Mouse (Mus musculus) monocyte, adult 5-6 weeks (primary cell): ENCODE results near the gene Oas1f. TPM values are rescaled to one million over a fixed set of nuclear protein-coding genes. Genes with fewer than 3 reads are reported as not detected.
A peak's percentile ranks its signal among the peaks of the same experiment; 100 is the strongest.
"Not testable (repeated sequence)": the region's sequence is repeated elsewhere in the genome, so short reads cannot be mapped to it uniquely, and the experiment has no call there.

Experiments
- ATAC-seq: fragments of 153-309, 156-312 bp; replicated peaks from 2 replicates; pipeline ENCODE4 v1.8.0; 2017; ENCODE audit warnings: mild to moderate bottlenecking; ENCODE audit not compliant: low TSS enrichment, insufficient number of reproducible peaks, severe bottlenecking, poor library complexity, low FRiP score
- total RNA-seq: library from RNA; stranded (forward); fragments of 200-1000, 200-491, 200-594 nt; gene quantifications from 3 replicates; pipeline ENCODE4 v1.2.3, GENCODE M21; 2017

Gene Oas1f
- total RNA-seq = not detected in 3 replicates

DNA sequence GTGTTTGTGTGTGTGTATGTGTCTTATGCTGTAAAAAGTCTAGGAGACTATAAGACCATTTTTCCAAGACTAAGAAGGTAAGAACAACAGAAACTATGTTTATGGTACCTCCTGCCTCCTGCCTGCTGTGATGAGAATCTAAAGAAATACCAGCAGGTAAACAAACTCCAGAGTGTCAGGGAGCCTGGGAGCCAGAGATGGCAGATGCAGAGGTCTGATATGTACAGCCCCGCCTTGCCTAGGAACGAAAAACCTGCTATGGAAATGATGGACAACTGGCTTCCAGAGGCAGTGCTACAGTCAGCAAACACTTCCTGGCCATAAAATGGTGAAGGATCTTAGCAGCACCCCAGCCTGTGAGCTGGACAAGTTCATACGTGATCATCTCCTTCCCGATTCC lies at the start of gene Oas1f:
Gene Oas1f, plus strand, starts transcription at position 301 of the 400 bp plus-strand sequence.
- no peak for ATAC-seq

DNA sequence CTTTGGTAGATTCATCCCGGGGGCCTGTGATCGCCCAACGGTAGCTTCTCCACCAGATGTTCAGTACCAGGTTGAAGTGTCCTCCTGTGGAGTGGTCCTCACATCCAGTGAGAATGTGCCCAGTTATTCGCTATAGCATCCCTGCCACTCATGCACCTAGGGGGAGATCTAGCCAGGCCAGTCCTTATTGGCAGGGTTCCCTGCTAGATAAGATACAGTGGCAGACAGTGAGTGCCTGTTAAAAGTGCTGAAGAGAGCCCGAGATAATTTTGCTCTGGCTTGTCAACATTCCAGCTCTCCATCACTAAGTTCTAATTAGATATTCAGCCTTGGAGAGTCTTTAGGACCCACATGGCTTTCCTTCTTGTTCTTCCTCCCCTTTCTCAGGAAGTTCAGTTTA lies 49.0 kb upstream of the Oas1f start:
- ATAC-seq = not testable (repeated sequence)

DNA sequence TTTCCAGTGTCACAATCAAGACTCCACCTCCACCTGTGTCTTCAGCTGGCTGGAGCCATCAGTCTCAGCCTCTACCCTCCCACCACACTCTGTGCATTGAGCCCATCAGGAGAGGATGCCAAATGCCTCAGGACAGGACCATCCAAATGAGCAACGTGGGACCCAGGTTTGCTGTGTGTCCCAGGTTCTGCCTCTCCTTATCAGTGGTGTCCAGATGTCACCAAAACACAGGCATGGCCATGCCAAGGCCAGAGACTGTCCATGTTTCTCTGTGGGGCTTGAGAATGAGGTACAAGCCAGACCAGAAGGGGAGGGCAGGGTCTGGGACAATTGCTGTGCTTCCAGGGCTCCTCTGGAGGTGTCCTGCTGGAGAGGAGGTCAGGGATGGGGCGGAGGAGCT lies 48.2 kb upstream of the Oas1f start:
- ATAC-seq = not testable (repeated sequence)

DNA sequence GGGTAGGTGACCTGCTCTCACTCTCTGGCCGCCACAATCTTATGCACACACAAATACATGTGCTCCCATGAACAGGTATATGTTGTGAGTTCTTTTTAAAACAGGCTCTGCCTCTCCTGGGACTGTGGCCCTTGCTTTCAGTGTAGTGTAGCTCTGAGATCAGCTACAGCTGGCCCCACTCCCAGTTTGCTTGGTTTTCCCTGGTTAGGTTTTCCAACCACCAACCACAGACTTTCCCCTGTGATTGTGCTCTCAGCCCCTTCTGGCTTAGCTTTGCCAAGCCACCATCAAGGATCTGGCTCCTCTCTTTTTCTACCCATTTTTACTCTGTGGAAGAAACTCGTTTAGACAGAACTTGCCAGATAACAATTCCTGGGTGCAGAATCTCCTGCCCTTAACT lies 43.6 kb upstream of the Oas1f start:
- no peak for ATAC-seq

DNA sequence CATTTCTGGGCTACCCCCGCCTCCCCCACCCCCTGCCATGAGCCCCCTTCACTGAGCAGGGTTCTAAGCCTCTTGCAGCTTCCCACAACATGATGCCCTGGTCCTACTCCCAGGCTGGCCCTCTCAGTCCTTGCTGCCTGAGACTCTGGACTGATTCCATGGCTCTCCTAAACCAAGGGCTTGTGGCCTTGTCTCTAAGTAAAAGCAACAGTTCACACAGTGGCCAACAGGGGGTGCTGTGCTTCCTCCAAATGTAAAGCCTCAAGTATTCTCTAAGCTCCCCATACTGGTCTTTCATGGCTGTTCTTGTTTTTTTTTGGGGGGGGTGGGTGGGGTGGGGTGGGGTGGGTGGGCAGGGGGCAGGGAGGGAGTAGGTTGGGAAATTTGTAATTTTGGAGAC lies 40.7 kb upstream of the Oas1f start:
- ATAC-seq = 0 out of 2 replicates have a peak, but pooled peaks have one; percentile 41

DNA sequence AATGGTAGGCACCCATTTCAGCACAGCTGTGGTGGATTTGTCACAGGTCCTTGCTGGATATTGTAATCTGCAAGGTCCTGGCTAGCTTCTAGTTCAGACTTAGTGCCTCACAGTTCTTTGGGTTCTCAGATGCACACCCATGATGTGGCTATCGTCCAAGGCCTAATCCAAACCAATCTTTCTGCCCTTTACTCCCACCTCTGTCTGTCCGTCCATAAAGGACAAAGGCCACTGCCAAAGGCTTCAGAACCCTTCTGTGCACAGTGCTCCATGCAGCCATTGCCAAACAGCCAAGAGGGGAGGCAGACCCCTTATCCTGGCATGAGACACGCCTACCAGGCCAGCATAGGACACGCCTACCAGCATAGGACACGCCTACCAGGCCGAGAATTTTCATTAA lies 38.0 kb upstream of the Oas1f start:
- no peak for ATAC-seq

DNA sequence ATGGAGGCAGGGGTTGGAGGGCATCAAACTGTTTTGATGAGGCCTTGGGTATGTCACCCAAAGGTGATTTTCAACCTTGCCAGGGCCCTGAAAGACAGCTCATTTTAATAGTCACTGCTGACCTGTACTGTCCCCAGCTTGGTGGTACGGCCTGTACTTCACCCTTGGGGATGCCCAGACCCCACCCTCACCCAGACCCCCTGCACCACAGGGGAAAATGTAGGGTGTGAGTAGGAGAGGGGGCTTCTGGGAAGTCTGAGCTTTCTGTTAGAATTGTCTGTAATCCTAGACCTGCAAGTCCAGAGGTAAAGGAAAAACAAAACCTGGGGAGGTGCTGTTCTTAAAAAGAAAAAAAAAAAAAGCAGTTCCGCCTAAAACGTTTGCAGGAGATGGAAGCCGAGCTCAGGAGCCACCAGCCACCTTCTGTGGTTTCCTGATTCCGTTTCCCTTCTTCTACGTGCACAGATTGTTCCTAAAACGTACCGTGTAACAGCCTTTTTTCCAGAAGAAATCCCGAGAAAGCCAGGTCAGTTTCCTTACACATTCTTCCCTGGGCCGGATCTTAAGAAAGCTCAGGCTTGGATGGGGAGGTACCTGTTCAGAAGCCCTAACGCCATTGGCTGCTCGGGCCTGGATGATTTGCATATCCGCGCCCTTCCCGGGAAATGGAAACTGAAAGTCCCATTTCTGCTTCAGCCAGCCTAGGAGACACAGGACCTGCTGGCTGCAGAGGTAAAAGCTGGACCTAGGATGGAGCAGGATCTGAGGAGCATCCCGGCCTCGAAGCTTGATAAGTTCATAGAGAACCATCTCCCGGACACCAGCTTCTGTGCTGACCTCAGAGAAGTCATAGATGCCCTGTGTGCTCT lies 35.0 kb upstream of the Oas1f start, which contains the start of gene Oas1c:
Gene Oas1c, minus strand, starts transcription at position 564 of the 869 bp plus-strand sequence.
- peak; percentile 83 for ATAC-seq

DNA sequence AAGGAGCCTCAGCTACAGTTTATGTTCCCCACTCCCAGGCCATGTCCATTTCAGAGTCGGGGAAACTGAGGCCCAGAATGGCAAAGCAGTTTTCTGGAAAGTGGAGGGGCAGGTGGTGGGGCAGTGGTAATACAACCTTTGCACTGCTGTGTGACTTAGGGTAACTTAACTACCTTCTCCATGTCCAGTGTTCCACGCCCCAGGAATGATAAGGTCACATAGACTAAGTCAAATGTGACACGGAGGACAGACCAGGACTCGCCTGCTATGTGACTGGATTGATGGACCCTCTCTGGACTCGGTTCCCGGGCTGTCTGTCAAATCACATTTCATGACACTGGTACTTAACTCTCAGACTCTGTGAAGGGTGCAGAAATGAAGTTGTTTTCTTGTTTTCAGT lies 34.1 kb upstream of the Oas1f start:
- ATAC-seq = no peak

DNA sequence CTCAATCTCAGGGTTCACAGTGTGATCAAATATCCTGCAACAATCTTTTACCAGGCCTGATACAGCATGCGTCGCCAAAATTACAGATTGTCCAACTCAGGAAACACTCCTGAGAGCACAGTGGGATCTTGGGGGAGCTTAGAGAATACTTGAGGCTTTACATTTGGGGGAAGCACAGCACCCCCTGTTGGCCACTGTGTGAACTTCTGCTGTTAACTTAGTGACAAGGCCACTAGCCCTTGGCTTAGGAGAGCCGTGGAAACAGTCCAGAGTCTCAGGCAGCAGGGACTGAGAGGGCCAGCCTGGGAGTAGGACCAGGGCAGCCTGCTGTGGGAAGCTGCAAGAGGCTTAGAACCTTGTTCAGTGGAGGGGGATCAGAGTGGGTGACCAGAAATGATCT lies 31.2 kb upstream of the Oas1f start:
- 0 out of 2 replicates have a peak, but pooled peaks have one; percentile 51 for ATAC-seq

DNA sequence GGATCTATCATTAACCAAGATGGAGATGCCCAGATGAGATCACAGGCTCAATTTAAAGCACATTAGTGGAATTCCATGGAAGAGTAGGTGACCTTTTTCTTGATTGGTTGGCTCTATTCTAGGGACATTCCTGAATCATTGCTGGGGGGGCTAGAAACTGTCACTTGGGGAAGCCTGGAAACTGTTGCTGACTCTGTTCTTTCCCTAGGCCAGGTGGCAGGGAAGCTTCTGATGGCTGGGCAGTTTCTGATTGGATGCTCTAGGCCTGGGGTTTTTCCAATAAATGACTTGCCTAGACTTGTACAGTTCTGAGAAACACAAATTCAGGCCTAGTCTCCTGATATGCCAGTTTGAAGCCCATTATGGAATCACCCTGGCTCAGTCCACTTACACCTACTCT lies 28.2 kb upstream of the Oas1f start:
- ATAC-seq = no peak

DNA sequence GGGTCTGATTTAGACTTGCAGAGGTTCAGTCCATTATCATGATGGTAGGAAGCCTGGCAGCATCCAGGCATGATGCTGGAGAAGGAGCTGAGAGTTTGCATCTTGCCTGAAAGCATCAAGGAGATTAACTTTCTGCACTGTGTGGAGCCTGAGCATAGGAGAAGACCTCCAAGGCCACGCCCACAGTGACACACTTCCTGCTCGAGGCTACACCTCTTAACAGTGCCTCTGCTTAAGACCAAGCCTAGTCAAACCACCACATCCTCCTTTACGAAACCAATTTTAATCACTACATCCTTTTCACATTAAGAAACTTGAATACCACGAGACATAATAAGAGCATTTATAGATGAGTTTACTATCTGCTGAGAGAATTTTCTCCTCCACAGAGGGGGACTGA lies 16.1 kb upstream of the Oas1f start:
- 0 out of 2 replicates have a peak, but pooled peaks have one; percentile 22 for ATAC-seq

DNA sequence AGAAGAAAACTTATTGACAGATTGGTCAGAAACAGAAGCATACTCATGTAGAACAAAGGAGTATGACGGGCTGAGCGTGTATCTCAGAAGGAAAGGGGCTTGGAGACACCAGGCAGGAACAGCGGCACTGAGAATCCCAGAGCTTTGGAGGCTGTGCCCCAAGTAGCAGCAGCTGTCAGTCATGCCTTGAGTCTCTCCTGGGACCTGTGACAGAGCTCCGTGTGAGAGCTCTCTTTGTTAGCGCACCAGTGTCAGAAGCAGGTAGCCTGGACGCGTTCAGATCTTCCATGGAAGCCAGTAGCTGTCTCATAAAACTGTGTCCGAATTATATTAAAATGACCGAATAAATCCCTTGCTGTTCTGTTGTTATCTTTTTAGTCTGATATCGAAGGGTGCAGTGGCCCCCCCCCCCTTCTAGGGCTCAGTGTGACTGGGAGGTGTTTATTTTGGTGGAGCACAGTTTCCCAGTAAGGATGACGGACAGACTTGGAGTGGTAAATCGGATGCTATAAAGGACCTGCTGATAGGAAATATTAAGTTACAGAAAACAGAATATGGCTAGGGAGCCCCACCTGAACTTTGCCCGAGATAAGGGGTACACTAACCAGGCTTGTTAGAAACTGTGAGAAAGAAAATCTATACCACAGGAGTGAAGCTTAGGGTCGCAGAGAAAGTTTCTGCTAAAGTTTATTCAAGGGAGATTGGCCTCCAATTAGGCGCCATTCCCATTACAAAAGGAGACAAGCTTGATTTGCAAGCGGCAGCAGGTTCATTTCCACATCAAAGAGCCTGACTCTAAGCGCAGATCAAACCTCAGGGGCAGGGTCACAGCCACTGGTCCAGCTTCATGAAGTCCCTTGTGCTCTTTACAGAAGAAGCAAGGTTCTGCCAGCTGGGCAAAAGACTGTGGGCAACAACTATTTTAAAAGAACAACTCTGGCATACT lies 13.6 kb upstream of the Oas1f start:
- no peak for ATAC-seq

DNA sequence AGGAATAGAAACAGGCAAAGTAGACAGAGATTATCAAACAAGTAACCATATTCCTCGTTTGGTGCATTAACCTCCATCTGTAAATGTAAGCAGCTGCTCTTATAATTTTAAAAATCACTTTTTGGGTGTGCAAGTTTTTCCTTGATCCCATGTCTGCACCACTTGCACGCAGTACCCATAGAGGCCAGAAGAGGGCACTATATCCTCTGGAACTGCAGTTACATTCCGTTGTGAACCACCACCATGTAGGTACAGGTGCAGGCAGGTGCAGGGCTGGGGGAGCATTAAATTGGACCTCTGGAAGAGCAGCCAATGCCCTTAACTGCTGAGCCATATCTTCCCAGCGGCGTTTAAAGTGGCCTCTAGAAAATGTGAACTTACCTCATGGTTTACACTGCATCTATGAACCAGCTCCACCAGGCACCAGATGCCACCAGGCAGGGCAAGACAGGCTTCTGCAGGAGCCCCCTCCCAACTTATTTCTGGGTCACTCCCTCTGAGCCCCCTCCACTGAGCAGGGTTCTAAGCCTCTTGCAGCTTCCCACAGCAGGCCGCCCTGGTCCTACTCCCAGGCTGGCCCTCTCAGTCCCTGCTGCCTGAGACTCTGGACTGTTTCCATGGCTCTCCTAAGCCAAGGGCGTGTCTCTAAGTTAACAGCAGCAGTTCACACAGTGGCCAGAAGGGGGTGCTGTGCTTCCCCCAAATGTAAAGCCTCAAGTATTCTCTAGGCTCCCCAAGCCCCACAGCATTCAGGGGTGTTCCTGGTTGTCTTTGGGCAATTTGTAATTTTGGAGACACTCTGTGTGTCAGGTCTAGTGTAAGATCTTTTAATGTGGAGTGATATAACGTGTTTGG lies 10.2 kb upstream of the Oas1f start:
- ATAC-seq = 0 out of 2 replicates have a peak, but pooled peaks have one; percentile 50

DNA sequence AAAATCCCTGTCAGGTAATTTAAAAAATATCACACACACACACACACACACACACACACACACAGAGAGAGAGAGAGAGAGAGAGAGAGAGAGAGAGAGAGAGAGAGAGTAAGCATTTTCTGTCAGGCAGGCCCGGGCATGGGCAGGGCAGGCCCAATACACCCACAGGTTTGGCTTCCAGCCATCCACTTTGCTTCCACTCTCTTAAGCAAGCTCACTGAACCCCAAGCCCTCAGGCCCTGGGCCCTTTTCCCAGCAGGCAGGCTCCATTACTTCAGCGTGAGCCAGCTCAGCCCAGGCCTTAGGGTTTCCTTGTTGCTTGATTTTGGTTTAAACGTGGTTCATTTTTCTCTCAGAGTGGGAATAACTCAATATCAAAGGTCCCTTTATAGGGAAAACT lies 2.5 kb upstream of the Oas1f start:
- no peak for ATAC-seq

DNA sequence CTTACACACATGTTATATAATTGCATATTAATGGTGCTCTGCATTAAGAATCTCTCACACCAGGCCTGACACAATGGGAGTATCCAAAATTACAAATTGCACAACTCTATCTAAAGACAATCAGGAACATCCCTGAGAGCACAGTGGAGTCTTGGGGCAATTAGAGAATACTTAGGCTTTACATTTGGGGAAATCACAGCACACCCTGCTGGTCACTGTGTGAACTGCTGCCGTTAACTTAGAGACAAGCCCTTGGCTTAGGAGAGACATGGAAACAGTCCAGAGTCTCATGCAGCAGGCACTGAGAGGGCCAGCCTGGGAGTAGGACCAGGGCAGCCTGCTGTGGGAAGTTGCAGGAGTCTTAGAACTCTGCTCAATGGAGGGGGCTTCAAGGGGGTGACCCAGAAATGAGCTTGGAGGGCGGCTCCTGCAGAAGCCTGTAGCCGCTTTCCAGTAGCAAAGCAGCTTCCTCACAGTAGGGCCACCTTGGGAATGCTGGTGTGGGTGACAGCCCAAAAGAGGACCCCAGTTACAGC lies 2.5 kb downstream of the Oas1f start:
- no peak for ATAC-seq

DNA sequence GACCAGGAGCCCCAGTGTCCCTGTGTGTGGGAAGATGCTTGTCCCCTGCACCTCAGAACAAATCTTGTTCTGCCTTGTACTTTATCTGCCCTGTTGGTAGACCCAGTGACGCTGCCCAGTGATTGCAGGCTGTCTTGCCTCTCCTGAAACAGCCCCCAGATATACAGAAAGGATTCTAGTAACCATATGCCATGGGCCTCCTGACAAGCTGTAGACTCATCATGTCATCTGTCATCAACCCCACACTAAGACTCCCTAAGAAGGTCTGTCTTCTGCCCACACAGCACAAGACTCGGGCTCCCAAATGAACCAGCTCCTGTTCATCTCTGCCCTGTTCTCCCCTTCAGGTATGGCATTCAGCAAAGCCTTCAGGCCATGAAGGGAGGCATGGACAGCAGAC lies 12.1 kb downstream of the Oas1f start:
- no peak for ATAC-seq

DNA sequence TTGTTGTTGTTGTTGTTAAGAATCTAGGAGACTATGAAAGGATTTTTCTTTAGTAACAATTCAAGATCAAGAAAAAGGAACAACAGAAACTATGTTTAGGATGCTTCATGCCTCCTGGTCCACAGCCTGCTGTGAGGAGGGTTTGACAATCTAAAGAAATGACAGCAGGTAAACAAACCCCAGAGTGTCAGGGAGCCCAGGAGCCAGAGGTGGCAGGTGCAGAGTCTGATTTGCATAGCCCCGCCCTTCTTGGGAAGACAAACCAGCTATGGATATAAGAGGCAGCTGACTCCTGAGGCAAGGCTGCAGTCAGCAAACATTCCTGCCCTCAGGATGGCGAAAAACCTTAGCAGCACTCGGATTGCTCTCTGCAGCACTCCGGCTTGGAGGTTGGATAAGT lies 14.0 kb downstream of the Oas1f start, which contains the start of gene Oas1h:
Gene Oas1h, plus strand, starts transcription at position 301 of the 400 bp plus-strand sequence.
- ATAC-seq = no peak

DNA sequence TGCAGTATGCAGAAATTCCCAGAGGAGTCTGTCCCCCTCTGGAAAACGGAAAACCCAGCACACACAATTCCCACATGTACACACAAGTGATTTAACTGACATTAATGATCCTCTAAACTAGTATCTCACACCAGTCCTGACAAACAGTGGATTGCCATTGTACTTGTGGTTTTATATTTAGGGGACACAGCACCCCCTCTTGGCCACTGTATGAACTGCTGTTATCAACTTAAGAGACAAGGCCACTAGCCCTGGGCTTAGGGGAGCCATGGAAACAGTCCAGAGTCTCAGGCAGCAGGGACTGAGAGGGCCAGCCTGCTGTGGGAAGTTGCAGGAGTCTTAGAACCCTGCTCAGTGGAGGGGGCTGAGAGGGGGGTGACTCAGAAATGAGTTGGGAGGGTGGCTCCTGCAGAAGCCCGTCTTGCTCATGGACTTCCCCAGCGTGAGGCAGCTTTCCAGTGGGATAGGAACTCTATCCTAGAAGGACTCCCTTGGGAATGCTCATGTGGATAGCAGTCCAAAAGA lies 18.2 kb downstream of the Oas1f start:
- ATAC-seq = 0 out of 2 replicates have a peak, but pooled peaks have one; percentile 22
